Mouse (Mus musculus) right cerebral cortex, postnatal 10 days (tissue): ENCODE measurements around the gene Olfr9.
"Not testable (repeated sequence)": the region's sequence is repeated elsewhere in the genome, so short reads cannot be mapped to it uniquely, and the experiment has no call there.

ENCODE experiments used
- DNase-seq, 2 experiments: peaks; one replicate each; pipeline ENCODE4 v3.0.0; 2021; ENCODE audit warnings: low spot score in 2 of 2

Olfr9 gene

DNA sequence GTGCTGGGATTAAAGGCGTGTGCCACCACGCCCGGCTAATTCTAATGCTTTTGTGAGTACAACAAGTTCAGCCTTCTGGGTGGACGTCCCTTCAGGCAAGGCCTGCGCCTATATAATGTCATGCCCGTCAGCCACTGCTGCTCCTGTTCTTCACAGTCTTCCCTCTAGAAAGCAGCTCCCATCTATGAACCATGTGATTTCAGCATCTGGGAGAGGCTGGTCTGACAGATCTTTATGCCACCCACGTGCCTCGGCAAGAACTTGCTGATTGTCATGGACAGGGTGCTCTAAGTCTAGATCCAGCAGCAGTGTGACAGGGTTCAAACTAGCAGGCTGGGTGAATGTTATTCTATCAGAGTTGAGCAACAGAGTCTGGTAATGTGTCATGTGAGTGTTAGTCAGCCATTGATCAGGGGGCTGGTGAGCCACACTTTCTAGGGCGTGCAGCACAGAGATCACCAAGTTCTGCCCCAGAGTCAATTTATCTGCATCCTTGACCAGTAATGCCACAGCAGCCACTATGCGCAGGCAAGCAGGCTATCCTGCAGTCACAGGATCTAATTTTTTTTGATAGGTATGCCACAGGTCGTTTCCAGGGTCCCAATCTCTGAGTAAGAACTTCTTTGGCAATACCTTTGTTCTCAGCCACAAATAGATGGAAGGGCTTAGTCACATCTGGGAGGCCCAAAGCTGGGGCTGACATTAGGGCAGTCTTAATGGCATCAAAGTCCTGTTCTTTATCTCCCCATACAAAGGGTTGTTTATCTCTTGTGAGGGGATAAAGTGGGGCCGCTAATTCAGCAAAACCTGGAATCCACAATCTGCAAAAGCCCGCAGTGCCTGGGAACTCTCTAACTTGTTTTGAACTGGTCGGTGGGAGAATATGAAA lies 15.0 kb downstream of the Olfr9 start:
- DNase-seq, result no peak

DNA sequence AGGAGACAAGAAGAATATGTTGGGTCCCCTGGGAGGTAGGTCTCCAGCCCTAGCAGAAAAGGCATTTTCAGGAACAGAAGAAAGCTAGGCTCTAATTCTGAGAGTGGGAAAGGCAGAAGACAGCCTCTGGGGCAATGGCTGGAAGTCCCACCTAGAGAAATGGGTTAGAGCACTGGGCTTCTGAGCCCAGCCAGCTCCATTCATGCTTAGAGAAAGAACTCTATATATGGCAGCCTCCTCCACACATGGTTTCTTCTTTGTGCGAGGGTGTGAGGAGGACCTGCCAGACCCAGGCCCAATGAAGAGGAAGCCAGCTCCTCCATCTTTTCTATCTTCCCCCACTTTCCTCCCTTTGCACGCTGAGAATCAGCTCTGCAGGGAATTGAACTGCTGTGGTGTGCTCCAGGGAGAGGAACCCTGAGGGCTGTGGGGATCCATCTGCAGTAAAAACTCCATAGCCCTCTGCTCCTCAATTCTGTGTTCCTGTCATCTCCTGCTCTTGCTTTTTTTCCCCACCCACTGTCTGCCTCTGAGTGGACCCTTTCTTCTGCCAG lies 21.1 kb downstream of the Olfr9 start, which contains the start of gene Olfr763:
TSS of gene Olfr763 (plus strand) at position 504 of the 554 bp plus-strand sequence.
- no peak for DNase-seq

DNA sequence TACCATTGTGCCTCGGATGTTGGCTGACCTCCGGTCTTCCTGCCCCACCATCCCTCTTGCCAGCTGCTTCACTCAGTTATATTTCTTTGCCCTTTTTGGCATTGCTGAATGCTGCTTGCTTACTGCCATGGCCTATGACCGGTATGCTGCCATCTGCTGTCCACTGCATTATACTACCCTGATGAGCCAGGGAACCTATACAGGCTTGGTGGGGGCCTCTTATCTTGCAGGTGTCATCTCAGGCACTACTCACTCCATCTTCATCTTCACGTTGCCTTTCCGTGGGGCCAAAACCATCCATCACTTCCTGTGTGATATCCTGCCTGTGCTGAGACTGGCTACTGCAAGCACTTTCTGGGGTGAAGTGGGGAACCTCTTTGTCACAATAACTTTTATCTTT lies 22.3 kb downstream of the Olfr9 start:
- DNase-seq, result not testable (repeated sequence)

DNA sequence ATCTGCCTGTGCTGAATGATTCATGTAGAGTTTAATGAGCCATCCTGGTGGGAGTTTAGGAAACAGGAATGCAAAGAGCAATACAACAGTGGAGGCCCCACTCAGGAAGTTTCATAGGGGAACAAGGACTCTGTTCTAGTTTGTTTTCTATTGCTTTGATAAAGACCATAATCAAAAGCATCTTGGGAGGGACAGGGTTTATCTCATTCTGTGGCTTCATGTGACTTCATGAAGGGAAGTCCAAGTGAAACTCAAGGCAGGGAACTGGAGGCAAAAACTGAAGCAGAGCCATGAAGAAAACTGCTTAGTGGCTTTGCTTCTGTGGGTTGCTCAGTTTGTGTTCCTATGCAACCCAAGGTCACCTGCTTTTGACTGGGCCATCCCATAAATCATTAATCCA lies 25.2 kb downstream of the Olfr9 start:
- DNase-seq, result no peak

DNA sequence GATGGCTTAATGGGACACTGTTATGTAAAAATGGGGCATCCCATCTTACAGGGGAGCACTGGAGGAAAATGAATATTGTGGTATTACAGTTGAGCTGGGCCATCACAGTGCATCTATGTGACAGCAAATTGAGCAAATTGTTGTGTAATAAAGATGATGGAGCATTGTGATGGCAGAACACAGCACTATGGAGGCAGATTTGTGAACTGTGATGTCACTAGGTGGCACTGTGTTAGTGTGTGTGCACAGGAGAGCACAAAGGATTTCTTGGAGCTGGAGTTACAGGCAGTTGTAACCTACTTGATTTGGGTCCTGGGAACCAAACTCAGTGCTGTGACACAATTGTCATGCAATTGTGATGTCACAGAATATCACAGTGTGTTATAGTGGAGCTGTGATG lies 34.1 kb downstream of the Olfr9 start:
- DNase-seq, result no peak

DNA sequence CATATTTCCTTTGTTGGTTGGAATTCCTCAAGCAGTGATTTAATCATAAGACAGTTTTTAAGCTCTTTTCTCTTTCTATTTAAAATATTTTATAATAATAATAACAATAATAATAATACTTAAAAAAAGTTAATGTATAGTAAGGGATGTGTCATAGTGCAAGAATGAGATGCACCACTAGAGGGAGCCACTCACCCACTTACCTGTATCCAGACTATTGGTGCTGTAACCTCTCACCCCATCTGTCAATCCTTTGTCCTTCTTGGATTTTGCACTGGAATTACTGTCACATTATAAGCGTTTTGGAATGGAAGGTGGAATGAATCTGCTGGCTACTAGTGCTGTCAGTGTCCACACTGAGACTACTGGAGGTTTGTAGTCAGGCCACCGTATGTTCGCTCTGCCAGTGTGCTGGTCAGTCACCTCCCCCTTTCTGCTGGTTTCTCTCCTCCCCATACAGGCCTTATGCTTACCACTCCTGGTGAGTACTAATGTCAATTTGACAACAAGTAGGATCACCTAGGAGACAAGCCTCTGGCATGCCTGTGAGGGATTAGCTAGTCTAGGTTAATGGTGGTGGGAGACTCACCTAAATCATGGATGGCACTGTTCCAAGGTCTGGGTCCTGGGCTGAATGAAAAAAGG lies 36.9 kb downstream of the Olfr9 start:
- peak; percentile 37 to 51 for DNase-seq

DNA sequence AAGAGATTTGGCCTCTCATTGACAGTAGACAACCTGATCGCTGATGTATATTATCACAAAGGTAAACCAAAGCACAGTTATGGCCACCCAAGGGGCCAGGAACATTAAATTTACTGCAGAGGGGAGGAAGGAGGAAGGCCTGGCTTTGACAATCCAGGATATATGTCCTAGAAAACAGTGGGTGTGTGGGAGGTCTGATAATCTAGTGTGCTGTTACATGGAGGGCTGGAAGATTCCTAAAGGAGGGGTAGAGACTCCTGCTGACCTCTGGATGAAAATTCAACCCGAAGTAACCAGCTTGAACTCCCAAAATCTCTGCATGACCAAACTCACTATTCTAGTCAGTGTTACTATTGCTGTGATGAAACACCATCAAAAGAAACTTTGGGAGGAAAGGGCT lies 39.1 kb downstream of the Olfr9 start:
- no peak for DNase-seq

DNA sequence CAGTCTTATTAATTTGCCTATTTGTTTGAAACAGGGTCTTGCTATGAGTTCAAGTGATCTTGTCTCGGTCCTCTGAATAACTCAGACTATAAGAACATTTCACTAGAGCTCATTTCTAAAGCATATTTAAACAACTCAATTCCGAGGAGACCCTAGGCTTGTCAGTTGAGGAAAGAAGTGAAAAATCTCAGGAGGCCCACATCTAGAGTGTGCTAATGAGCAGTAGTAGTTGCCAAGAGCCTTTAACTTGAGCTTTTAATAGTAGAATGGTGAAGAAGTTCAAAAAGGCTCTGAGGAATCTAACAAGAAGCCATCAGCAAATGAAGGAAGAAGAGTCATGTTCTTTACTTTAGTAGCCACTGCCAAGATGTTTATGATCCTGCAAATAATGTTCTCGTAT lies 50.6 kb downstream of the Olfr9 start, which contains the start of gene Olfr764-ps1:
TSS of gene Olfr764-ps1 (minus strand) at position 101 of the 400 bp plus-strand sequence.
- no peak for DNase-seq
